Mouse (Mus musculus): ENCODE measurements around the gene Nkap.

DNA sequence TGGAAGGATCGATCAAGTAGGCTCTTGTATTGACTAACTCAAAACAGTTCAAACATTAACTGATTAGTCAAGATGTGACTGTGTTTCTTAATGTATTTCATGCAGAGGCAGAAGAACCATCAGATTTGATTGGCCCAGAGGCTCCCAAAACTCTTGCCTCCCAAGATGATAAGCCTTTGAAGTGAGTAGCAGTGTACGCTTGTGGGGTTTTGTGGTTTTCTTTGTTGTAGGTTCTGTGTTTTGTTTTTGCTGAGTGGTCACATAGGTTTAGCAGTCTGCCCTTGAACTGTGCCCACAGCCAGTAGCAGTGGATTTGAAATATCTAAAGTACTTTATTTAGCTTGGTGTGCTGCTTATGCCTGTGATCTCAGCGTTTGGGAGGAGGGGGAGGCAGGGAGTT lies 15.1 kb downstream of the Nkap start:
- TF ChIP-seq CTCF (IDR thresholded peaks at IDR 0.05; ENCODE audit: control insufficient read depth, insufficient read depth, insufficient read length) (no peak), MYOG (IDR thresholded peaks at IDR 0.05; ENCODE audit: control insufficient read depth, extremely low read depth, insufficient read length) (no peak), CEBPB (IDR thresholded peaks at IDR 0.05; ENCODE audit: low read depth) (no peak), MAX (IDR thresholded peaks at IDR 0.05) (no peak), USF1 (IDR thresholded peaks at IDR 0.05; ENCODE audit: low read depth) (no peak)
